Mouse (Mus musculus) thymus, adult 2 months (tissue): ENCODE measurements around the gene Eef1akmt3.

ENCODE experiments used
- CTCF ChIP-seq: fragments of 200-500 bp; IDR thresholded peaks from 2 replicates; pipeline ENCODE4 v1.5.1; 2012; ENCODE audit warnings: mild to moderate bottlenecking, control low read depth, low read length, moderate library complexity, borderline replicate concordance; ENCODE audit not compliant: control insufficient read depth, poor library complexity, insufficient read depth; ENCODE audit errors: extremely low read depth
- POLR2A ChIP-seq: fragments of 200-500 bp; IDR thresholded peaks from 2 replicates; pipeline ENCODE4 v1.6.1; 2012; ENCODE audit warnings: mild to moderate bottlenecking, low read length, control low read depth, moderate library complexity; ENCODE audit not compliant: control insufficient read depth, poor library complexity, insufficient read depth; ENCODE audit errors: extremely low read depth

GRCm38 (mm10) chr10:127042468-127043115 is 1.3 kb upstream of the Eef1akmt3 start:
- TF ChIP-seq CTCF: no peak
- TF ChIP-seq POLR2A: no peak
